9 mouse cellular contexts compared by ENCODE assay signal in genomic region chr11:46039335-46039734, GRCm38 (mm10). TPM values are rescaled to one million over a fixed set of nuclear protein-coding genes. Genes with fewer than 3 reads are reported as not detected.
A peak's percentile ranks its signal among the peaks of the same experiment; 100 is the strongest.
DNase-seq lines count a peak whose midpoint lies in the region; ATAC-seq lines count a peak whose summit lies in the region.
"Had no signal": no experiment of that assay in that cellular context is flagged by ENCODE, and none has a peak within 500 bp of the region (broad histone marks: within the 10 kb centered on the region; RNA-seq: fewer than 3 reads in every experiment).

No protein-coding gene starts in this region.

- peaks cover 13% of the 10 kb centered on the region for H3K4me1 ChIP-seq in kidney, embryonic 16.5 days (ENCODE audit: insufficient read depth, low read length)
- H3K4me1 ChIP-seq in neural tube, embryonic 15.5 days: no peaks in the 10 kb centered on the region
- no peaks in the 10 kb centered on the region for H3K4me1 ChIP-seq in midbrain, embryonic 11.5 days (ENCODE audit: control insufficient read depth, insufficient read depth, low read length)

- WGBS in kidney, embryonic 16.5 days: 9% methylated on average over 11 of the region's 11 CpGs
- 73% methylated on average over 11 of the region's 11 CpGs for WGBS in neural tube, embryonic 15.5 days
- WGBS in midbrain, embryonic 11.5 days: 82% methylated on average over 11 of the region's 11 CpGs

- DNase-seq in heart, adult 11 months: peak; percentile 96
- no peak for DNase-seq in heart, adult 8-10 months (ENCODE audit: low spot score)
- DNase-seq in urinary bladder, postnatal 25 days (ENCODE audit: low spot score): peak; percentile 20
- DNase-seq in urinary bladder, postnatal 36 days (ENCODE audit: low spot score in 2 of 2): no peak
- DNase-seq in left cerebral cortex, adult 18-20 months (ENCODE audit: low spot score in 2 of 2): no peak
- no peak for DNase-seq in midbrain, embryonic 11.5 days (ENCODE audit: low spot score, missing footprints)

- H3K9ac ChIP-seq in kidney, embryonic 16.5 days (replicated peaks; ENCODE audit: low read length): peak overlapping the region; percentile 41
- H3K9ac ChIP-seq in neural tube, embryonic 15.5 days (replicated peaks): no peak overlapping the region
- no peak overlapping the region for H3K9ac ChIP-seq in midbrain, embryonic 11.5 days (ENCODE audit: low read length)

- peak overlapping the region; percentile 24 for H3K4me3 ChIP-seq in kidney, embryonic 16.5 days (ENCODE audit: low read length)
- no peak overlapping the region for H3K4me3 ChIP-seq in neural tube, embryonic 15.5 days (replicated peaks)
- no peak overlapping the region for H3K4me3 ChIP-seq in midbrain, embryonic 11.5 days (ENCODE audit: low read depth, low read length)

- H3K9me3 ChIP-seq in kidney, embryonic 16.5 days (ENCODE audit: low read length): no peaks in the 10 kb centered on the region
- H3K9me3 ChIP-seq in neural tube, embryonic 15.5 days (replicated peaks): no peaks in the 10 kb centered on the region
- no peaks in the 10 kb centered on the region for H3K9me3 ChIP-seq in midbrain, embryonic 11.5 days (ENCODE audit: control insufficient read depth, low read length)
- H3K9me3 ChIP-seq: G1E had no signal

- no peaks in the 10 kb centered on the region for H3K36me3 ChIP-seq in kidney, embryonic 16.5 days (ENCODE audit: insufficient read depth, low read length)
- no peaks in the 10 kb centered on the region for H3K36me3 ChIP-seq in neural tube, embryonic 15.5 days
- no peaks in the 10 kb centered on the region for H3K36me3 ChIP-seq in midbrain, embryonic 11.5 days (ENCODE audit: control insufficient read depth, insufficient read depth, low read length)
- H3K36me3 ChIP-seq: G1E had no signal

- H3K4me2 ChIP-seq in kidney, embryonic 16.5 days (replicated peaks; ENCODE audit: low read depth, low read length): peak overlapping the region; percentile 51
- no peak overlapping the region for H3K4me2 ChIP-seq in neural tube, embryonic 15.5 days
- H3K4me2 ChIP-seq in midbrain, embryonic 11.5 days: no peak overlapping the region

- peak; percentile 85 for ATAC-seq in kidney, embryonic 16.5 days (ENCODE audit: low FRiP score, low TSS enrichment)
- ATAC-seq in neural tube, embryonic 15.5 days (ENCODE audit: low FRiP score): no peak
- ATAC-seq in midbrain, embryonic 11.5 days (ENCODE audit: low FRiP score): no peak

- peak overlapping the region; percentile 80 for H3K27ac ChIP-seq in kidney, embryonic 16.5 days (ENCODE audit: low read length)
- no peak overlapping the region for H3K27ac ChIP-seq in neural tube, embryonic 15.5 days (replicated peaks)
- no peak overlapping the region for H3K27ac ChIP-seq in midbrain, embryonic 11.5 days (ENCODE audit: low read depth, low read length)

- H3K27me3 ChIP-seq in kidney, embryonic 16.5 days (ENCODE audit: insufficient read depth, low read length): no peaks in the 10 kb centered on the region
- no peaks in the 10 kb centered on the region for H3K27me3 ChIP-seq in neural tube, embryonic 15.5 days (replicated peaks)
- no peaks in the 10 kb centered on the region for H3K27me3 ChIP-seq in midbrain, embryonic 11.5 days (ENCODE audit: control insufficient read depth, insufficient read depth, low read length)

RNA-seq across cellular contexts. Expression of gene Gm12166, which starts 12.8 kb away (rescaled TPM):
- total RNA-seq in heart, adult 8-10 months (2022): 1 to 10 TPM in 2 of 4 experiments, under 1 TPM in 2; 0.43 to 1.3 (median 0.96) TPM
- 3.4 and 11.5 TPM in 2 replicates for polyA plus RNA-seq in kidney, embryonic 16.5 days (2015; fragmentation: Nextera tagmentation; extraction: Ambion mirVana)
- polyA plus RNA-seq in neural tube, embryonic 15.5 days (2015; fragmentation: Nextera tagmentation; extraction: Ambion mirVana): 4.5 and 6.6 TPM in 2 replicates
- total RNA-seq in left cerebral cortex, adult 18-20 months (2021): 1 to 10 TPM; 1.3 to 1.7 TPM
- polyA plus RNA-seq in midbrain, embryonic 11.5 days (2014; fragmentation: Nextera tagmentation; extraction: Ambion mirVana): 1.4 and 2.5 TPM in 2 replicates

RNA-seq across cellular contexts. Expression of gene Adam19, which starts 16.5 kb away (rescaled TPM):
- 10 to 100 TPM; 17.7 to 42.4 (median 24.0) TPM for total RNA-seq in heart, adult 8-10 months (2022)
- polyA plus RNA-seq in kidney, embryonic 16.5 days (2015; fragmentation: Nextera tagmentation; extraction: Ambion mirVana): 16.5 and 18.0 TPM in 2 replicates
- polyA plus RNA-seq in neural tube, embryonic 15.5 days (2015; fragmentation: Nextera tagmentation; extraction: Ambion mirVana): 13.7 and 16.8 TPM in 2 replicates
- 10 to 100 TPM; 12.8 to 16.1 TPM for total RNA-seq in left cerebral cortex, adult 18-20 months (2021)
- 6.1 and 6.6 TPM in 2 replicates for polyA plus RNA-seq in midbrain, embryonic 11.5 days (2014; fragmentation: Nextera tagmentation; extraction: Ambion mirVana)
- polyA plus RNA-seq: G1E had no signal

RNA-seq across cellular contexts. Expression of gene Sox30, which starts 59.2 kb away (rescaled TPM):
- total RNA-seq in heart, adult 8-10 months (2022): under 1 TPM in 3 of 4 experiments, not detected in 1; 0.22 to 0.26 (median 0.25) TPM
- polyA plus RNA-seq in kidney, embryonic 16.5 days (2015; fragmentation: Nextera tagmentation; extraction: Ambion mirVana): 0.13 and 0.16 TPM in 2 replicates
- 0.12 and 0.27 TPM in 2 replicates for polyA plus RNA-seq in neural tube, embryonic 15.5 days (2015; fragmentation: Nextera tagmentation; extraction: Ambion mirVana)
- total RNA-seq in left cerebral cortex, adult 18-20 months (2021): under 1 TPM; 0.19 to 0.21 TPM
- polyA plus RNA-seq in midbrain, embryonic 11.5 days (2014; fragmentation: Nextera tagmentation; extraction: Ambion mirVana): 0.18 and 0.21 TPM in 2 replicates
- polyA plus RNA-seq: G1E had no signal

Comparison
In these comparisons a context has a peak if more than half of its experiments do, and no peak if none do; other contexts are left out.
1. DNase-seq: peak in heart, adult 11 months (single experiment) and urinary bladder, postnatal 25 days (single experiment); none in heart, adult 8-10 months (single experiment), urinary bladder, postnatal 36 days (0 of 2), left cerebral cortex, adult 18-20 months (0 of 2) and midbrain, embryonic 11.5 days (single experiment).